Mouse (Mus musculus) cerebellum, postnatal 4 days (tissue): ENCODE results near the gene Serpini1.

Experiments
- DNase-seq, 2 experiments: peaks; one replicate each; pipeline ENCODE4 v3.0.0; 2022; ENCODE audit warnings: low spot score in 2 of 2, mixed read lengths in 1 of 2

Serpini1 gene

GRCm38 (mm10) chr3:75557292-75557691 lies at the start of gene Serpini1:
Gene Serpini1, plus strand, starts transcription at chr3:75557547.
- DNase-seq: peak; percentile 57 to 84

GRCm38 (mm10) chr3:75517631-75518250 lies 39.6 kb upstream of the Serpini1 start:
- peak; percentile 25 to 48 for DNase-seq

- no peak for DNase-seq
These were observed 36.0 kb upstream of the Serpini1 start for GRCm38 (mm10) chr3:75521314-75521713.

GRCm38 (mm10) chr3:75522527-75522926 lies 34.8 kb upstream of the Serpini1 start:
- DNase-seq: no peak

GRCm38 (mm10) chr3:75531074-75531473 lies 26.3 kb upstream of the Serpini1 start:
- no peak for DNase-seq

- no peak for DNase-seq
These were observed 23.1 kb upstream of the Serpini1 start for GRCm38 (mm10) chr3:75534045-75534834.

- DNase-seq: no peak
These were observed 16.1 kb upstream of the Serpini1 start for GRCm38 (mm10) chr3:75541259-75541658.

- DNase-seq: no peak
These were observed 14.5 kb upstream of the Serpini1 start for GRCm38 (mm10) chr3:75542852-75543251.

- no peak for DNase-seq
These were observed 13.1 kb upstream of the Serpini1 start for GRCm38 (mm10) chr3:75544287-75544686.

- no peak for DNase-seq
These were observed 6.1 kb upstream of the Serpini1 start for GRCm38 (mm10) chr3:75551248-75551647.

- peak in 1 of 2 experiments; percentile 38 for DNase-seq
These were observed 1.1 kb upstream of the Serpini1 start for GRCm38 (mm10) chr3:75556121-75556694.

- DNase-seq: peak; percentile 94 to 98
These were observed 554 bp upstream of the Serpini1 start, which contains the start of gene Pdcd10 for GRCm38 (mm10) chr3:75556695-75557291. Gene Pdcd10, minus strand, starts transcription at chr3:75556856.

GRCm38 (mm10) chr3:75574074-75574473 lies 16.7 kb downstream of the Serpini1 start:
- DNase-seq: no peak

- DNase-seq: no peak
These were observed 18.2 kb downstream of the Serpini1 start for GRCm38 (mm10) chr3:75575582-75575981.

- DNase-seq: peak in 1 of 2 experiments; percentile 18
These were observed 22.0 kb downstream of the Serpini1 start for GRCm38 (mm10) chr3:75579352-75579751.

GRCm38 (mm10) chr3:75583293-75583692 lies 25.9 kb downstream of the Serpini1 start:
- DNase-seq: peak in 1 of 2 experiments; percentile 55

- DNase-seq: no peak
These were observed 27.6 kb downstream of the Serpini1 start for GRCm38 (mm10) chr3:75584898-75585297.

GRCm38 (mm10) chr3:75611019-75611418 lies 53.7 kb downstream of the Serpini1 start:
- no peak for DNase-seq

GRCm38 (mm10) chr3:75624627-75625026 lies 67.3 kb downstream of the Serpini1 start:
- no peak for DNase-seq

GRCm38 (mm10) chr3:75630988-75631615 lies 73.8 kb downstream of the Serpini1 start:
- no peak for DNase-seq

- no peak for DNase-seq
These were observed 75.9 kb downstream of the Serpini1 start for GRCm38 (mm10) chr3:75633221-75633620.

- DNase-seq: no peak
These were observed 76.3 kb downstream of the Serpini1 start for GRCm38 (mm10) chr3:75633635-75634034.
